Mouse (Mus musculus): ENCODE data around the gene Aaas.

DNA sequence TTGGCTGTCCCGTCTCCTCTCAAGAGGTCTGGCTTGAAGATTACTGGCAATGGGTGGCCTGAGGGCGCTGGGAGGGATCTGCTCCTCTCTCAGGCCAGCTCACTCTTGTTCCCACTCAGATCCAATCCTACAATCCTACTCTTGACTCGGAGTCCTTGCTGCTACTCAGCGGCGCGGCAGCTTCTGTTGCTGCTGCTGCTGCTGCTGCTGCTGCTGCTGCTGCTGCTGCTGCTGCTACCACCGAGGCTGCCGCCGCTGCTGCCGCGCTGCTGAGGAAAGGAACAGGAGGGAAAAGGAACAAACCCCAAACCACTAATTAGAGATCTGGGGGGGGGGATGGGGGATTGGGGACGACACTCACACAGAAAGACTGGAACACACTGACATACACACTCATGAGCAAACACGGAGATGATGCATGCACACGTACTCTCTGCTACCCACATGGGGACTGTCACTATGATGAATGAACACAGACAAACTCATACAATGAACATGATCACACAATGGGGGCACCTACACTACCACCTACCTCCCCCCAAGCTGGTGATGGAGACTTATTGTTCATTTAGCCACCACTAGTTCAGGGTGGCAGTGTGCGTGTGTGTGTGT, 16.3 kb upstream of the Aaas start, which contains the start of gene Sp7:
- TF ChIP-seq POLR2A (IDR thresholded peaks at IDR 0.05; ENCODE audit: low read depth, low read length) (no peak), CTCF (IDR thresholded peaks at IDR 0.05; ENCODE audit: borderline replicate concordance, insufficient read depth, low read length) (no peak)
